In genomic region chr1:180815371-180816024, GRCm38 (mm10) we compare ENCODE assay signal across 10 mouse cellular contexts. TPM values are rescaled to one million over a fixed set of nuclear protein-coding genes. Genes with fewer than 3 reads are reported as not detected.
DNase-seq lines count a peak whose midpoint lies in the region; ATAC-seq and TF ChIP-seq lines count a peak whose summit lies in the region.
"Had no signal": no experiment of that assay in that cellular context is flagged by ENCODE, and none has a peak within 500 bp of the region (broad histone marks: within the 10 kb centered on the region; RNA-seq: fewer than 3 reads in every experiment).

No protein-coding gene starts in this region.

- no peaks in the 10 kb centered on the region for H3K27me3 ChIP-seq in cerebellum, adult 2 months (ENCODE audit: control insufficient read depth, insufficient read depth, low read length)
- no peaks in the 10 kb centered on the region for H3K27me3 ChIP-seq in neural tube, embryonic 12.5 days (replicated peaks)
- H3K27me3 ChIP-seq in hindbrain, embryonic 13.5 days: no peaks in the 10 kb centered on the region
- H3K27me3 ChIP-seq in neural tube, embryonic 13.5 days: no peaks in the 10 kb centered on the region
- H3K27me3 ChIP-seq: Patski had no signal

- H3K9ac ChIP-seq in neural tube, embryonic 12.5 days: peak overlapping the region; percentile 1; the same call in 1 of the 2 replicates
- H3K9ac ChIP-seq in hindbrain, embryonic 13.5 days: peak overlapping the region; percentile 59; the same call in 1 of the 2 replicates
- peak overlapping the region; percentile 57 for H3K9ac ChIP-seq in neural tube, embryonic 13.5 days

- peak overlapping the region; percentile 77; the same call in 1 of the 2 replicates for H3K4me2 ChIP-seq in neural tube, embryonic 12.5 days (replicated peaks)
- H3K4me2 ChIP-seq in hindbrain, embryonic 13.5 days: peak overlapping the region; percentile 71; the same call in 1 of the 2 replicates
- peak overlapping the region; percentile 58 for H3K4me2 ChIP-seq in neural tube, embryonic 13.5 days

- no peaks in the 10 kb centered on the region for H3K9me3 ChIP-seq in neural tube, embryonic 12.5 days
- no peaks in the 10 kb centered on the region for H3K9me3 ChIP-seq in hindbrain, embryonic 13.5 days
- no peaks in the 10 kb centered on the region for H3K9me3 ChIP-seq in neural tube, embryonic 13.5 days

- peak overlapping the region; percentile 10 for H3K4me3 ChIP-seq in cerebellum, adult 2 months (replicated peaks; ENCODE audit: insufficient read depth, low read depth, low read length)
- H3K4me3 ChIP-seq in neural tube, embryonic 12.5 days: no peak overlapping the region
- peak overlapping the region; percentile 9; the same call in 1 of the 2 replicates for H3K4me3 ChIP-seq in hindbrain, embryonic 13.5 days
- no peak overlapping the region for H3K4me3 ChIP-seq in neural tube, embryonic 13.5 days

- no peak for TF ChIP-seq POLR2A in cerebellum, adult 2 months (IDR thresholded peaks at IDR 0.05; ENCODE audit: borderline replicate concordance, insufficient read depth, low read length)

- DNase-seq in cerebellum, adult 2 months: no peak
- no peak for DNase-seq in neural tube, embryonic 10.5 days (ENCODE audit: extremely low spot score, low spot score)
- no peak for DNase-seq in left cerebral cortex, adult 9 months (ENCODE audit: low spot score in 2 of 2)
- DNase-seq in spleen, postnatal 36 days (ENCODE audit: low spot score in 2 of 2): no peak

- H3K27ac ChIP-seq in cerebellum, adult 2 months (ENCODE audit: insufficient read depth, low read length): no peak overlapping the region
- H3K27ac ChIP-seq in neural tube, embryonic 12.5 days: no peak overlapping the region
- peak overlapping the region; percentile 100 for H3K27ac ChIP-seq in hindbrain, embryonic 13.5 days
- peak overlapping the region; percentile 100 for H3K27ac ChIP-seq in neural tube, embryonic 13.5 days (replicated peaks)

- ATAC-seq in cerebellum, adult (ENCODE audit: insufficient number of reproducible peaks, low FRiP score, low TSS enrichment): no peak
- no peak for ATAC-seq in neural tube, embryonic 12.5 days (ENCODE audit: low FRiP score, low read depth)
- ATAC-seq in hindbrain, embryonic 13.5 days (ENCODE audit: low FRiP score): no peak
- ATAC-seq in neural tube, embryonic 13.5 days (ENCODE audit: low read depth): no peak
- ATAC-seq: inflammation-experienced regulatory T-cells, adult 6 months; Patski had no signal

- peaks cover 5% of the 10 kb centered on the region; the same call in 1 of the 2 replicates for H3K36me3 ChIP-seq in neural tube, embryonic 12.5 days
- H3K36me3 ChIP-seq in hindbrain, embryonic 13.5 days: peaks cover 3% of the 10 kb centered on the region; the same call in 1 of the 2 replicates
- peaks cover 4% of the 10 kb centered on the region for H3K36me3 ChIP-seq in neural tube, embryonic 13.5 days

- peaks cover 6% of the 10 kb centered on the region; the same call in 1 of the 2 replicates for H3K4me1 ChIP-seq in cerebellum, adult 2 months (ENCODE audit: control insufficient read depth, insufficient read depth, low read length)
- H3K4me1 ChIP-seq in neural tube, embryonic 12.5 days: peaks cover 21% of the 10 kb centered on the region
- H3K4me1 ChIP-seq in hindbrain, embryonic 13.5 days (replicated peaks): peaks cover 27% of the 10 kb centered on the region
- H3K4me1 ChIP-seq in neural tube, embryonic 13.5 days (replicated peaks): peaks cover 28% of the 10 kb centered on the region

- TF ChIP-seq CTCF in cerebellum, adult 2 months (IDR thresholded peaks at IDR 0.05; ENCODE audit: borderline replicate concordance, insufficient read depth, low read depth, low read length): no peak

- 20% methylated on average over 12 of the region's 12 CpGs for WGBS in cerebellum, adult 2 months
- WGBS in neural tube, embryonic 12.5 days: 45% methylated on average over 12 of the region's 12 CpGs
- 42% methylated on average over 12 of the region's 12 CpGs for WGBS in hindbrain, embryonic 13.5 days
- WGBS in neural tube, embryonic 13.5 days: 48% methylated on average over 12 of the region's 12 CpGs

RNA-seq across cellular contexts. Expression of gene H3f3a, which starts 1.8 kb away (rescaled TPM):
- 463 and 518 TPM in 2 replicates for polyA plus RNA-seq in cerebellum, adult 2 months (2012; rRNA removed)
- 3,506 and 3,654 TPM in 2 replicates for polyA plus RNA-seq in neural tube, embryonic 12.5 days (2016; fragmentation: Nextera tagmentation; extraction: Ambion mirVana)
- 3,757 and 3,885 TPM in 2 replicates for polyA plus RNA-seq in hindbrain, embryonic 13.5 days (2015; fragmentation: Nextera tagmentation; extraction: Ambion mirVana)
- 3,608 and 3,867 TPM in 2 replicates for polyA plus RNA-seq in neural tube, embryonic 13.5 days (2015; fragmentation: Nextera tagmentation; extraction: Ambion mirVana)

RNA-seq across cellular contexts. Expression of gene Sde2, which starts 35.4 kb away (rescaled TPM):
- 16.8 and 17.7 TPM in 2 replicates for polyA plus RNA-seq in cerebellum, adult 2 months (2012; rRNA removed)
- 37.6 and 40.5 TPM in 2 replicates for polyA plus RNA-seq in neural tube, embryonic 12.5 days (2016; fragmentation: Nextera tagmentation; extraction: Ambion mirVana)
- polyA plus RNA-seq in hindbrain, embryonic 13.5 days (2015; fragmentation: Nextera tagmentation; extraction: Ambion mirVana): 29.6 and 31.6 TPM in 2 replicates
- polyA plus RNA-seq in neural tube, embryonic 13.5 days (2015; fragmentation: Nextera tagmentation; extraction: Ambion mirVana): 25.7 and 33.7 TPM in 2 replicates

Comparison
In these comparisons a context has a peak if more than half of its experiments do, and no peak if none do; other contexts are left out.
1. H3K27ac ChIP-seq: peak in hindbrain, embryonic 13.5 days (single experiment) and neural tube, embryonic 13.5 days (single experiment); none in cerebellum, adult 2 months (single experiment) and neural tube, embryonic 12.5 days (single experiment).
2. H3K4me3 ChIP-seq: peak in cerebellum, adult 2 months (single experiment) and hindbrain, embryonic 13.5 days (single experiment); none in neural tube, embryonic 12.5 days (single experiment) and neural tube, embryonic 13.5 days (single experiment).
3. H3K9ac ChIP-seq: peak in every context shown above with its lines; median percentile 59 in hindbrain, embryonic 13.5 days; 57 in neural tube, embryonic 13.5 days; 1 in neural tube, embryonic 12.5 days.
4. Peak in every context shown above with its lines, with median percentiles within 50 percentile points of each other: H3K4me2 ChIP-seq.